Mouse (Mus musculus) liver, adult 2 months (tissue): ENCODE measurements at regions not wholly inside any gene's neighbourhood (a gene's known extent, or its start where the extent isn't known, plus 50 kb on each side); places are given as distances from the start of the nearest gene placed in this dataset.

Experiments
- CTCF ChIP-seq: fragments of 200-500 bp; IDR thresholded peaks from 2 replicates; pipeline ENCODE4 v1.5.1; 2011; ENCODE audit warnings: low read depth, low read length, control low read depth
- POLR2A ChIP-seq: fragments of 200-500 bp; IDR thresholded peaks from 2 replicates; pipeline ENCODE4 v1.6.1; 2011; ENCODE audit warnings: low read length, control low read depth; ENCODE audit not compliant: insufficient read depth; ENCODE audit errors: extremely low read depth

DNA sequence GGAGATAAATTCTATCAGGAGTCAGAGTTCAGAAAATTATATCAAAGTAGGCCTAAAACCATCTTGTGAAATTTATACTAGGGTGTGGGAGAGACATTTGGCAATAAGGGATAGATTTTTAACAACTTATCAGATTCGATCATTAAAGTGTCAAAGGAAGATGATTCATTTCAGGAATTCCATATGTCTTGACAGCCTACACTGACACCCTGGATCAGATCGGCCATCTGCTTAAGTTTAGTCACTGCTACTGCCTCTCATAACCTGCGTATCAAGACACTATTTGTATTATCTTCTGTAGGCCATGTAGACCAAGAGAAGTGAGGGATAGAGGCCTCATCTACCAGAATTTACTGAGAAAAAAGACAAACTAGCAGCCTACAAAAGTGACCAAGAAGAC lies 277.2 kb downstream of the Zfp619 start:
- TF ChIP-seq CTCF, result no peak
- TF ChIP-seq POLR2A, result no peak
